In genomic region chr10:67936944-67937343, GRCm38 (mm10) we compare ENCODE assay signal across 14 mouse cellular contexts.
"Had no signal": no experiment of that assay in that cellular context is flagged by ENCODE, and none has a peak within 500 bp of the region (broad histone marks: within the 10 kb centered on the region; RNA-seq: fewer than 3 reads in every experiment).

No protein-coding gene starts in this region.

- H3K9ac ChIP-seq: liver, embryonic 15.5 days; liver, postnatal 0 days; lung, embryonic 15.5 days; midbrain, embryonic 13.5 days; midbrain, embryonic 15.5 days; neural tube, embryonic 12.5 days; stomach, embryonic 15.5 days had no signal

- H3K27me3 ChIP-seq: liver, embryonic 15.5 days; lung, embryonic 15.5 days; megakaryocyte, embryonic 14.5 days; midbrain, embryonic 13.5 days; midbrain, embryonic 15.5 days; neural tube, embryonic 12.5 days; stomach, embryonic 15.5 days had no signal

- DNase-seq: liver, postnatal 0 days; right cerebral cortex, postnatal 14 days; thymus, adult 2 months; thymus, postnatal 25 days had no signal

- H3K4me3 ChIP-seq: liver, embryonic 15.5 days; lung, embryonic 15.5 days; megakaryocyte, embryonic 14.5 days; midbrain, embryonic 13.5 days; midbrain, embryonic 15.5 days; neural tube, embryonic 12.5 days; stomach, embryonic 15.5 days had no signal

- H3K4me1 ChIP-seq: liver, embryonic 15.5 days; megakaryocyte, embryonic 14.5 days; midbrain, embryonic 15.5 days; neural tube, embryonic 12.5 days; stomach, embryonic 15.5 days had no signal

- H3K4me2 ChIP-seq: liver, embryonic 15.5 days; lung, embryonic 15.5 days; midbrain, embryonic 11.5 days; midbrain, embryonic 13.5 days; midbrain, embryonic 15.5 days; neural tube, embryonic 12.5 days; stomach, embryonic 15.5 days had no signal

- H3K27ac ChIP-seq: liver, embryonic 15.5 days; lung, embryonic 15.5 days; macrophage; midbrain, embryonic 13.5 days; midbrain, embryonic 15.5 days; neural tube, embryonic 12.5 days; stomach, embryonic 15.5 days; stomach, postnatal 0 days had no signal

- ATAC-seq: liver, postnatal 0 days; midbrain, embryonic 13.5 days; midbrain, embryonic 15.5 days had no signal

- H3K36me3 ChIP-seq: liver, embryonic 15.5 days; lung, embryonic 15.5 days; midbrain, embryonic 13.5 days; midbrain, embryonic 15.5 days; neural tube, embryonic 12.5 days; stomach, embryonic 15.5 days had no signal

- H3K9me3 ChIP-seq: liver, embryonic 15.5 days; lung, embryonic 15.5 days; midbrain, embryonic 13.5 days; midbrain, embryonic 15.5 days; neural tube, embryonic 12.5 days; stomach, embryonic 15.5 days had no signal
